Mouse (Mus musculus): Measurements from ENCODE around the gene Mrgpra6.
A peak's percentile ranks its signal among the peaks of the same experiment; 100 is the strongest.

Gene Mrgpra6

GRCm38 (mm10) chr7:47204830-47205229 is at the start of gene Mrgpra6:
Mrgpra6 (minus strand) TSS chr7:47204920.
- no peak for DNase-seq (ENCODE audit: low read depth, low spot score)

GRCm38 (mm10) chr7:47252770-47253169 is 48.0 kb upstream of the Mrgpra6 start, which contains the start of gene Mrgpra9:
Mrgpra9 (minus strand) TSS chr7:47252848.
- no peak for DNase-seq (ENCODE audit: low read depth, low spot score)

GRCm38 (mm10) chr7:47244658-47245057 is 39.9 kb upstream of the Mrgpra6 start:
- no peak for DNase-seq (ENCODE audit: low read depth, low spot score)

- no peak for DNase-seq (ENCODE audit: low read depth, low spot score)
These were observed 9.4 kb downstream of the Mrgpra6 start for GRCm38 (mm10) chr7:47195271-47195670.

- no peak for DNase-seq (ENCODE audit: low read depth, low spot score)
These were observed 33.9 kb downstream of the Mrgpra6 start for GRCm38 (mm10) chr7:47170814-47171213.

GRCm38 (mm10) chr7:47165028-47165427 is 39.7 kb downstream of the Mrgpra6 start:
- no peak for DNase-seq (ENCODE audit: low read depth, low spot score)

- no peak for DNase-seq (ENCODE audit: low read depth, low spot score)
These were observed 41.5 kb downstream of the Mrgpra6 start for GRCm38 (mm10) chr7:47163203-47163602.

GRCm38 (mm10) chr7:47158451-47158850 is 46.3 kb downstream of the Mrgpra6 start:
- DNase-seq (ENCODE audit: low read depth, low spot score): no peak

- DNase-seq (ENCODE audit: low read depth, low spot score): no peak
These were observed 47.0 kb downstream of the Mrgpra6 start for GRCm38 (mm10) chr7:47157743-47158142.

GRCm38 (mm10) chr7:47155849-47156248 is 48.9 kb downstream of the Mrgpra6 start:
- DNase-seq (ENCODE audit: low read depth, low spot score): no peak

GRCm38 (mm10) chr7:47155396-47155795 is 49.3 kb downstream of the Mrgpra6 start:
- no peak for DNase-seq (ENCODE audit: low read depth, low spot score)

GRCm38 (mm10) chr7:47150420-47151061 is 54.2 kb downstream of the Mrgpra6 start:
- peak; percentile 40 for DNase-seq (ENCODE audit: low read depth, low spot score)

- DNase-seq (ENCODE audit: low read depth, low spot score): no peak
These were observed 56.4 kb downstream of the Mrgpra6 start for GRCm38 (mm10) chr7:47148298-47148697.

- no peak for DNase-seq (ENCODE audit: low read depth, low spot score)
These were observed 58.5 kb downstream of the Mrgpra6 start for GRCm38 (mm10) chr7:47146034-47146812.

GRCm38 (mm10) chr7:47144299-47144698 is 60.4 kb downstream of the Mrgpra6 start:
- DNase-seq (ENCODE audit: low read depth, low spot score): no peak

GRCm38 (mm10) chr7:47139823-47140325 is 64.8 kb downstream of the Mrgpra6 start:
- no peak for DNase-seq (ENCODE audit: low read depth, low spot score)
